Mouse (Mus musculus) forebrain, embryonic 10.5 days (tissue): ENCODE data around the gene Elac2. TPM values are rescaled to one million over a fixed set of nuclear protein-coding genes. Genes with fewer than 3 reads are reported as not detected.

Experiments
- DNase-seq: peaks from one replicate; pipeline ENCODE4 v3.0.0-alpha.2; 2017; ENCODE audit warnings: low spot score; ENCODE audit errors: extremely low spot score
- H3K27ac ChIP-seq: fragments of 300-500 bp; sonication (generic); 2 replicates; pipeline ENCODE4 v1.5.1; 2016; ENCODE audit warnings: mild to moderate bottlenecking
- H3K27me3 ChIP-seq: fragments of 300-500 bp; sonication (generic); 2 replicates; pipeline ENCODE4 v1.6.1; 2016; ENCODE audit warnings: mild to moderate bottlenecking; ENCODE audit not compliant: poor library complexity, severe bottlenecking
- H3K36me3 ChIP-seq: fragments of 300-500 bp; sonication (generic); replicated peaks from 2 replicates; pipeline ENCODE4 v1.6.1; 2016; ENCODE audit warnings: mild to moderate bottlenecking, moderate library complexity
- H3K4me1 ChIP-seq: fragments of 300-500 bp; sonication (generic); 2 replicates; pipeline ENCODE4 v1.6.1; 2016
- H3K4me3 ChIP-seq: fragments of 300-500 bp; sonication (generic); 2 replicates; pipeline ENCODE4 v1.5.1; 2016; ENCODE audit warnings: mild to moderate bottlenecking, moderate library complexity
- H3K9me3 ChIP-seq: fragments of 300-500 bp; sonication (generic); 2 replicates; pipeline ENCODE4 v1.6.1; 2016; ENCODE audit warnings: mild to moderate bottlenecking, moderate library complexity
- WGBS: fragments of 180-500 bp; shearing (Covaris S2); methylation state at CpG from one replicate; pipeline ENCODE4 v1.1.7; 2016; 5-methylcytosine and 5-hydroxymethylcytosine counted together
- polyA plus RNA-seq: library from polyadenylated mRNA; unstranded; fragments of >200 nt; fragmentation: Nextera tagmentation; extraction: Ambion mirVana; gene quantifications from 2 replicates; pipeline ENCODE4 v1.2.1, GENCODE M21; 2016

Gene Elac2
- polyA plus RNA-seq, 1 experiment from 2014 or later: 40.3 TPM

GRCm38 (mm10) chr11:64979489-64979845 is 629 bp downstream of the Elac2 start:
- Histone ChIP-seq H3K4me3 (peak overlapping the region; percentile 95), H3K4me1 (peaks cover 22% of the 10 kb centered on the region), H3K27me3 (no peaks in the 10 kb centered on the region), H3K9me3 (no peaks in the 10 kb centered on the region), H3K36me3 (peaks cover 42% of the 10 kb centered on the region), H3K27ac (peak overlapping the region; percentile 84)
- DNase-seq: no peak
- WGBS: 17% methylated on average over 9 of the region's 9 CpGs

- Histone ChIP-seq H3K4me3 (no peak overlapping the region), H3K27me3 (no peaks in the 10 kb centered on the region), H3K9me3 (no peaks in the 10 kb centered on the region), H3K4me1 (no peaks in the 10 kb centered on the region), H3K36me3 (peaks cover 100% of the 10 kb centered on the region), H3K27ac (no peak overlapping the region)
- 91% methylated on average over 2 of the region's 2 CpGs for WGBS
- DNase-seq: no peak
Measured at GRCm38 (mm10) chr11:64988556-64988955, 9.7 kb downstream of the Elac2 start.

GRCm38 (mm10) chr11:64998439-64998838 is 19.6 kb downstream of the Elac2 start:
- Histone ChIP-seq H3K36me3 (peaks cover 93% of the 10 kb centered on the region), H3K27me3 (no peaks in the 10 kb centered on the region), H3K4me1 (no peaks in the 10 kb centered on the region), H3K9me3 (no peaks in the 10 kb centered on the region), H3K4me3 (no peak overlapping the region), H3K27ac (no peak overlapping the region)
- WGBS: 91% methylated on average over 3 of the region's 3 CpGs
- DNase-seq: no peak

GRCm38 (mm10) chr11:64999685-65000084 is 20.8 kb downstream of the Elac2 start:
- DNase-seq: no peak
- 76% methylated on average over 5 of the region's 5 CpGs for WGBS
- no peaks in the 10 kb centered on the region for H3K9me3 ChIP-seq
- H3K4me1 ChIP-seq: no peaks in the 10 kb centered on the region
- peaks cover 91% of the 10 kb centered on the region for H3K36me3 ChIP-seq
- no peak overlapping the region for H3K27ac ChIP-seq
- H3K27me3 ChIP-seq: no peaks in the 10 kb centered on the region
- no peak overlapping the region for H3K4me3 ChIP-seq

GRCm38 (mm10) chr11:65001729-65002128 is 22.9 kb downstream of the Elac2 start:
- Histone ChIP-seq H3K4me3 (no peak overlapping the region), H3K9me3 (no peaks in the 10 kb centered on the region), H3K27ac (no peak overlapping the region), H3K27me3 (no peaks in the 10 kb centered on the region), H3K36me3 (peaks cover 77% of the 10 kb centered on the region), H3K4me1 (no peaks in the 10 kb centered on the region)
- DNase-seq: no peak
- 95% methylated on average over 14 of the region's 14 CpGs for WGBS

- DNase-seq: no peak
- Histone ChIP-seq H3K36me3 (peaks cover 58% of the 10 kb centered on the region), H3K27me3 (no peaks in the 10 kb centered on the region), H3K27ac (no peak overlapping the region), H3K4me1 (no peaks in the 10 kb centered on the region), H3K9me3 (no peaks in the 10 kb centered on the region), H3K4me3 (no peak overlapping the region)
- 94% methylated on average over 5 of the region's 5 CpGs for whole genome bisulfite sequencing
Measured at GRCm38 (mm10) chr11:65003611-65004010, 24.8 kb downstream of the Elac2 start.

GRCm38 (mm10) chr11:65004836-65005235 is 26.0 kb downstream of the Elac2 start:
- no peak for DNase-seq
- Histone ChIP-seq H3K36me3 (peaks cover 46% of the 10 kb centered on the region), H3K27ac (no peak overlapping the region), H3K27me3 (no peaks in the 10 kb centered on the region), H3K9me3 (no peaks in the 10 kb centered on the region), H3K4me1 (no peaks in the 10 kb centered on the region), H3K4me3 (no peak overlapping the region)
- WGBS: 92% methylated on average over 3 of the region's 3 CpGs

- WGBS: 90% methylated on average over 4 of the region's 4 CpGs
- Histone ChIP-seq H3K9me3 (no peaks in the 10 kb centered on the region), H3K27ac (no peak overlapping the region), H3K4me1 (no peaks in the 10 kb centered on the region), H3K36me3 (peaks cover 34% of the 10 kb centered on the region), H3K4me3 (no peak overlapping the region), H3K27me3 (no peaks in the 10 kb centered on the region)
- DNase-seq: no peak
Measured at GRCm38 (mm10) chr11:65006047-65006446, 27.2 kb downstream of the Elac2 start.

GRCm38 (mm10) chr11:65013906-65014305 is 35.1 kb downstream of the Elac2 start:
- no peaks in the 10 kb centered on the region; the same call in 1 of the 2 replicates for H3K36me3 ChIP-seq
- WGBS: 76% methylated on average over 6 of the region's 6 CpGs
- no peak overlapping the region for H3K27ac ChIP-seq
- 0 out of 2 replicates have a peak, but pooled peaks cover 4% of the 10 kb centered on the region for H3K4me1 ChIP-seq
- no peaks in the 10 kb centered on the region for H3K9me3 ChIP-seq
- no peak for DNase-seq
- no peaks in the 10 kb centered on the region for H3K27me3 ChIP-seq
- no peak overlapping the region for H3K4me3 ChIP-seq

- Histone ChIP-seq H3K9me3 (no peaks in the 10 kb centered on the region), H3K4me3 (no peak overlapping the region), H3K27me3 (no peaks in the 10 kb centered on the region), H3K27ac (no peak overlapping the region), H3K4me1 (0 out of 2 replicates have a peak, but pooled peaks cover 4% of the 10 kb centered on the region), H3K36me3 (no peaks in the 10 kb centered on the region; the same call in 1 of the 2 replicates)
- no peak for DNase-seq
- 95% methylated on average over 1 of the region's 1 CpGs for WGBS
Measured at GRCm38 (mm10) chr11:65016754-65017153, 37.9 kb downstream of the Elac2 start.

GRCm38 (mm10) chr11:65020744-65021143 is 41.9 kb downstream of the Elac2 start:
- DNase-seq: no peak
- WGBS: 95% methylated on average over 4 of the region's 4 CpGs
- H3K27ac ChIP-seq: no peak overlapping the region
- H3K36me3 ChIP-seq: no peaks in the 10 kb centered on the region; the same call in 1 of the 2 replicates
- H3K27me3 ChIP-seq: no peaks in the 10 kb centered on the region
- H3K4me3 ChIP-seq: no peak overlapping the region
- H3K9me3 ChIP-seq: no peaks in the 10 kb centered on the region
- H3K4me1 ChIP-seq: no peaks in the 10 kb centered on the region

- 91% methylated on average over 11 of the region's 11 CpGs for WGBS
- Histone ChIP-seq H3K27ac (no peak overlapping the region), H3K36me3 (no peaks in the 10 kb centered on the region; the same call in 1 of the 2 replicates), H3K4me3 (no peak overlapping the region), H3K9me3 (no peaks in the 10 kb centered on the region), H3K27me3 (no peaks in the 10 kb centered on the region), H3K4me1 (no peaks in the 10 kb centered on the region)
- no peak for DNase-seq
Measured at GRCm38 (mm10) chr11:65022771-65023170, 43.9 kb downstream of the Elac2 start.

- Histone ChIP-seq H3K36me3 (no peaks in the 10 kb centered on the region; the same call in 1 of the 2 replicates), H3K9me3 (no peaks in the 10 kb centered on the region), H3K4me1 (no peaks in the 10 kb centered on the region), H3K4me3 (no peak overlapping the region), H3K27me3 (no peaks in the 10 kb centered on the region), H3K27ac (no peak overlapping the region)
- 80% methylated on average over 5 of the region's 5 CpGs for WGBS
- DNase-seq: no peak
Measured at GRCm38 (mm10) chr11:65028049-65028448, 49.2 kb downstream of the Elac2 start.

GRCm38 (mm10) chr11:65030201-65030600 is 51.4 kb downstream of the Elac2 start:
- H3K4me1 ChIP-seq: no peaks in the 10 kb centered on the region
- DNase-seq: no peak
- 84% methylated on average over 1 of the region's 1 CpGs for WGBS
- H3K27me3 ChIP-seq: no peaks in the 10 kb centered on the region
- no peak overlapping the region for H3K4me3 ChIP-seq
- no peaks in the 10 kb centered on the region for H3K36me3 ChIP-seq
- H3K27ac ChIP-seq: no peak overlapping the region
- H3K9me3 ChIP-seq: no peaks in the 10 kb centered on the region
